Mouse (Mus musculus) heart, embryonic 10.5 days (tissue): ENCODE data around the gene Mcrip1. TPM values are rescaled to one million over a fixed set of nuclear protein-coding genes. Genes with fewer than 3 reads are reported as not detected.
"Not testable (repeated sequence)": the region's sequence is repeated elsewhere in the genome, so short reads cannot be mapped to it uniquely, and the experiment has no call there.

ENCODE experiments used
- DNase-seq: peaks from one replicate; pipeline ENCODE4 v3.0.0-alpha.2; 2017; ENCODE audit warnings: low spot score
- H3K27ac ChIP-seq: fragments of 300-500 bp; sonication (generic); 2 replicates; pipeline ENCODE4 v1.5.1; 2016; ENCODE audit warnings: mild to moderate bottlenecking
- H3K27me3 ChIP-seq: fragments of 300-500 bp; sonication (generic); 2 replicates; pipeline ENCODE4 v1.6.1; 2016; ENCODE audit warnings: mild to moderate bottlenecking; ENCODE audit not compliant: poor library complexity, insufficient read depth, severe bottlenecking
- H3K36me3 ChIP-seq: fragments of 300-500 bp; sonication (generic); 2 replicates; pipeline ENCODE4 v1.6.1; 2016; ENCODE audit warnings: mild to moderate bottlenecking, moderate library complexity
- H3K4me1 ChIP-seq: fragments of 300-500 bp; sonication (generic); 2 replicates; pipeline ENCODE4 v1.6.1; 2016; ENCODE audit warnings: mild to moderate bottlenecking
- H3K4me3 ChIP-seq: fragments of 300-500 bp; sonication (generic); 2 replicates; pipeline ENCODE4 v1.5.1; 2016; ENCODE audit warnings: mild to moderate bottlenecking, moderate library complexity
- H3K9me3 ChIP-seq: fragments of 300-500 bp; sonication (generic); 2 replicates; pipeline ENCODE4 v1.6.1; 2016; ENCODE audit warnings: mild to moderate bottlenecking, moderate library complexity
- WGBS: fragments of 180-500 bp; shearing (Covaris S2); methylation state at CpG from one replicate; pipeline ENCODE4 v1.1.7; 2016; 5-methylcytosine and 5-hydroxymethylcytosine counted together
- polyA plus RNA-seq: library from polyadenylated mRNA; unstranded; fragments of >200 nt; fragmentation: Nextera tagmentation; extraction: Ambion mirVana; gene quantifications from 2 replicates; pipeline ENCODE4 v1.2.1, GENCODE M21; 2016

Mcrip1 gene
- polyA plus RNA-seq, 1 experiment from 2014 or later: 186 TPM

DNA sequence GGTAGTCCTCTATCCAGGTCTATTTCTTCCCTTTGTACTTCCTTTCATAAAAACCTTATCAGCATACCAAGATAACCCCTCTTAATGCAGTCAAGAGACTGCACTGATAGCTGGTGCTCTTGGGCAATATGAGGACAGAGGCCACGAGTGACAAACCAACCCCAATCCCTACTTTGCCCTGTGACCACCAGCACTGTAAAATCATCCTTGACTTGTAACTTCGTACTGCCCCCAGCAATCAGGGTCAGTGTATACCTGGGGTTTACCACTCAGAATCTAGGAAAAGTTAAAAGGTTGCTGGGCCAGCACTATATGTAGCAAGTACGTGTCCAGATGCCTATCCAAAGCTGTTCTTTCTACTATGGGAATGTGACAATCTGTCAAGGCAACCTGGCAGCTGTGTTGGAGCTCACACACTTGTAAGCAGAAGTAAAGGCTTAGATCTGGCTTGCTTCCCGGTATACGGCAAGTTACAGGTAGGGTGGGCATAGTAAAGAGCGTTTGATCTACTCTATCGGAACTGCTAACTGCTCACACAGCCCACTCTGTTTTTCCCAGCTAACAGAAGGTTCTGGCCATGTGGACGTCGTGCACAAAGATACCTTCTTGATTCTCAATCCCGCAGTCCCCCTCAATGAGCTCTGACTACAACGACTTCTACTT, 22.4 kb upstream of the Mcrip1 start:
- H3K27me3 ChIP-seq: no peaks in the 10 kb centered on the region
- H3K4me3 ChIP-seq: peak overlapping the region; percentile 99
- no peaks in the 10 kb centered on the region for H3K9me3 ChIP-seq
- DNase-seq: no peak
- H3K36me3 ChIP-seq: peaks cover 50% of the 10 kb centered on the region
- WGBS: 8% methylated on average over 11 of the region's 11 CpGs
- H3K27ac ChIP-seq: peak overlapping the region; percentile 97
- H3K4me1 ChIP-seq: peaks cover 24% of the 10 kb centered on the region

DNA sequence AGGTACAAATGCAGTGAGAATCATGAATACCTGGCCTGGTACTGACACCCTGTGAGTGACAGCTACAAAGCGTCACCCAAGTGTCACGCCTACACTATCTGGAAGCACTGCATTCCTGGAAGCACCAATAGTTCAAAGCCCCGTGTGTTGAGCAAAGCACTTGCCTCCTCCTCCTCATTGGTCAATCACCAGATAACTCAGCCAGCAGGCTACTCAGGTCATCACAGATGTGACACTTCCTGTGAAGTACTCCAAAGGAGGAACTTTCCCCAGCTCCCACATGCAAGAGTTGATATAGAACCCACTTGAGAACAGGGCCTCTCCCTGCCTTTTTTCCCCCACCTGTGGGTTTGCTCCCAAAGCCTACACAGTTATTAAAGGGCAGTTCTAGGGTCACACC, 21.6 kb upstream of the Mcrip1 start:
- H3K27me3 ChIP-seq: no peaks in the 10 kb centered on the region
- no peaks in the 10 kb centered on the region for H3K9me3 ChIP-seq
- no peak for DNase-seq
- peaks cover 51% of the 10 kb centered on the region for H3K36me3 ChIP-seq
- peak overlapping the region; percentile 99 for H3K4me3 ChIP-seq
- WGBS: 34% methylated on average over 3 of the region's 3 CpGs
- peak overlapping the region; percentile 97; the same call in 1 of the 2 replicates for H3K27ac ChIP-seq
- peaks cover 24% of the 10 kb centered on the region for H3K4me1 ChIP-seq

DNA sequence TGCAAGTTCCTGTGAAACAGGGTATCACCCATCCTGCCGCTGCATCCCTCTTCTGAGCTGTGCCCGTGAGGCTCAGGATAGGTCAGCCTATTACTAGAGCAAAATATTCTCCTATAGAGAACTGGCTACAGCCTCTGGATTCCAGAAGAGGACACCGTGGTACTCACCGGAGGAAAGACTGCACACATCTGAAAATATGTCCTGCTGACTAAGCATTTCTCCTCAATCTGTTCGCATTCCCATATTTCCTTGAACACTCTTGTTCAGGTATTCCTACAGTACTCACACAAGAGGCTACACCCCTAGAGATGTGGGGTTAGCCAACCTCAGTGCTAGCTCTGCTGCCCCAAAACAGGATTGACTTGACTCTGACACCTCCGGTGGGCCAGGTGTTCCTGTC, 18.8 kb upstream of the Mcrip1 start:
- H3K9me3 ChIP-seq: no peaks in the 10 kb centered on the region
- no peaks in the 10 kb centered on the region for H3K27me3 ChIP-seq
- H3K36me3 ChIP-seq: peaks cover 79% of the 10 kb centered on the region
- no peak for DNase-seq
- WGBS: 95% methylated on average over 6 of the region's 6 CpGs
- H3K4me3 ChIP-seq: no peak overlapping the region
- no peak overlapping the region for H3K27ac ChIP-seq
- H3K4me1 ChIP-seq: peaks cover 14% of the 10 kb centered on the region

DNA sequence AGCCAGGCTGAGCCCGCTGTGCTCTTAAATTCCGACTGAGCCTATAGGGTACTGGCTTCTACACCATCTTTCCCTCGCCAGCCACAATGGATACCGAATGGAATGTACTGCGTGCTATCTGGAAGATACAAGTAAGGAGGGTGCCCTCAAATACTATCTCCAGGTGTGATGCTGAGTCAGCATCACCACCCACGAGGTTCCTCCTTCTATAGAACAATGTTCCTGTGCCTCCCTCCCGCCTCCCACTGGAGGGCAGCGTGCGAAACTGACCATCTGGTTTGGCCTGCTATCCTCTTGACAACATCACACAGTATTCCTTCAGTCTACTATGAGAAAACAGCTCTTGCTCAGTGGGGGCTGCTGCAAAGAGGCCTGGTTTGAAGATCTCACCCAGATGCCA, 15.6 kb upstream of the Mcrip1 start:
- no peaks in the 10 kb centered on the region for H3K27me3 ChIP-seq
- peaks cover 97% of the 10 kb centered on the region for H3K36me3 ChIP-seq
- no peak overlapping the region for H3K4me3 ChIP-seq
- 84% methylated on average over 9 of the region's 9 CpGs for WGBS
- H3K9me3 ChIP-seq: no peaks in the 10 kb centered on the region
- no peak overlapping the region for H3K27ac ChIP-seq
- H3K4me1 ChIP-seq: no peaks in the 10 kb centered on the region
- DNase-seq: no peak

- Histone ChIP-seq H3K27me3 (no peaks in the 10 kb centered on the region), H3K27ac (no peak overlapping the region), H3K9me3 (no peaks in the 10 kb centered on the region), H3K4me1 (no peaks in the 10 kb centered on the region), H3K36me3 (peaks cover 93% of the 10 kb centered on the region), H3K4me3 (no peak overlapping the region)
- WGBS: 93% methylated on average over 13 of the region's 13 CpGs
- no peak for DNase-seq
These were observed 13.4 kb upstream of the Mcrip1 start for GRCm38 (mm10) chr11:120562949-120563348.

GRCm38 (mm10) chr11:120560952-120561728, 11.6 kb upstream of the Mcrip1 start:
- H3K4me1 ChIP-seq: no peaks in the 10 kb centered on the region
- H3K4me3 ChIP-seq: no peak overlapping the region
- DNase-seq: peak; percentile 70
- H3K9me3 ChIP-seq: no peaks in the 10 kb centered on the region
- WGBS: 94% methylated on average over 13 of the region's 13 CpGs
- no peaks in the 10 kb centered on the region for H3K27me3 ChIP-seq
- H3K36me3 ChIP-seq: peaks cover 75% of the 10 kb centered on the region
- H3K27ac ChIP-seq: no peak overlapping the region

DNA sequence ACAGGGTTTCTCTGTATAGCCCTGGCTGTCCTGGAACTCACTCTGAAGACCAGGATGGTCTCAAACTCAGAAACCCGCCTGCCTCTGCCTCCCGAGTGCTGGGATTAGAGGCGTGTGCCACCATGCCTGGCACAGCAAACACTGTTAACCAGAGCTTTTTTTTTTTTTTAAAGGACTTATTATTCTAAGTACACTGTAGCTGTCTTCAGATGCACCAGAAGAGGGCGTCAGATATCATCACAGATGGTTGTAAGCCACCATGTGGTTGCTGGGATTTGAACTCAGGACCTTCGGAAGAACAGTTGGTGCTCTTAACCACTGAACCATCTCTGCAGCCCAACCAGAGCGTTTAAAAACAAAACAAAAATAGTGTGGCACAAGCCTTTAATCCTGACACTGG, 9.3 kb upstream of the Mcrip1 start:
- H3K27ac ChIP-seq, H3K27me3 ChIP-seq, DNase-seq, H3K4me3 ChIP-seq, H3K9me3 ChIP-seq: not testable (repeated sequence)
- peaks cover 52% of the 10 kb centered on the region for H3K36me3 ChIP-seq
- H3K4me1 ChIP-seq: peaks cover 12% of the 10 kb centered on the region
- 88% methylated on average over 6 of the region's 6 CpGs for WGBS

DNA sequence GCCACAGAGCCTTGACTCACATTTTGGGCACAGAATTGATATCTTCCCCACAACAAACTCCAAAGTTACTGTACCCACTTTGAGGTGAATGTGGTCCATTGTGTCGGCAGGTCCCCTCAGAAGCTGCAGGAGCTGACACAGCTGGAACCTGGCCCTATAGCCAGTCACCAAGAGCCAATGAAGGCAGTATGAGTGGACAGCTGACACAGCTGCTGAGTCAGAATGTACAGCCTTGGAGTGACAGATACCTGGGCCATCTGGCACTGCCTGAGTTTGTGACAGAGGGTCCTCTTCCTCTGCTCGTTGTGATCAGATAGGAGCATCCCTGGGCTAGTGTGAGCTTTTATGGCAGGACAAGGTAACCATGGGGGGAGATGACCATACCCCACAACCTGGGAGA, 5.7 kb upstream of the Mcrip1 start:
- peak overlapping the region; percentile 49; the same call in 1 of the 2 replicates for H3K27ac ChIP-seq
- peaks cover 17% of the 10 kb centered on the region for H3K36me3 ChIP-seq
- H3K9me3 ChIP-seq: no peaks in the 10 kb centered on the region
- peaks cover 3% of the 10 kb centered on the region; the same call in 1 of the 2 replicates for H3K27me3 ChIP-seq
- 0 out of 2 replicates have a peak overlapping the region, but pooled peaks have one; percentile 9 for H3K4me3 ChIP-seq
- H3K4me1 ChIP-seq: peaks cover 19% of the 10 kb centered on the region
- no peak for DNase-seq
- WGBS: 69% methylated on average over 2 of the region's 2 CpGs

GRCm38 (mm10) chr11:120554834-120555233, 5.3 kb upstream of the Mcrip1 start:
- 33% methylated on average over 7 of the region's 7 CpGs for whole genome bisulfite sequencing
- H3K27ac ChIP-seq: peak overlapping the region; percentile 49
- H3K27me3 ChIP-seq: peaks cover 3% of the 10 kb centered on the region; the same call in 1 of the 2 replicates
- H3K4me3 ChIP-seq: 0 out of 2 replicates have a peak overlapping the region, but pooled peaks have one; percentile 9
- no peaks in the 10 kb centered on the region for H3K9me3 ChIP-seq
- no peak for DNase-seq
- peaks cover 24% of the 10 kb centered on the region for H3K4me1 ChIP-seq
- H3K36me3 ChIP-seq: peaks cover 12% of the 10 kb centered on the region

GRCm38 (mm10) chr11:120552736-120553135, 3.2 kb upstream of the Mcrip1 start:
- Histone ChIP-seq H3K27me3 (peaks cover 3% of the 10 kb centered on the region; the same call in 1 of the 2 replicates), H3K9me3 (no peaks in the 10 kb centered on the region), H3K36me3 (no peaks in the 10 kb centered on the region), H3K27ac (no peak overlapping the region), H3K4me3 (no peak overlapping the region), H3K4me1 (peaks cover 38% of the 10 kb centered on the region)
- DNase-seq: no peak
- 70% methylated on average over 5 of the region's 5 CpGs for WGBS

- Histone ChIP-seq H3K4me1 (peaks cover 45% of the 10 kb centered on the region), H3K4me3 (peak within 1 kb of the TSS; percentile 91), H3K9me3 (no peaks in the 10 kb centered on the region), H3K36me3 (peaks cover 2% of the 10 kb centered on the region; the same call in 1 of the 2 replicates), H3K27me3 (peaks cover 3% of the 10 kb centered on the region; the same call in 1 of the 2 replicates), H3K27ac (peak within 1 kb of the TSS; percentile 98)
- 86% methylated on average over 28 of the region's 28 CpGs for WGBS
- no peak for DNase-seq
These were observed 1.4 kb upstream of the Mcrip1 start, which contains the start of gene Ppp1r27 for GRCm38 (mm10) chr11:120550810-120551440. Gene Ppp1r27 (minus strand): TSS chr11:120551132.

- DNase-seq: no peak
These were observed 671 bp upstream of the Mcrip1 start for GRCm38 (mm10) chr11:120549986-120550809.

More at GRCm38 (mm10) chr11:120549986-120550809, 671 bp upstream of the Mcrip1 start:
- Histone ChIP-seq H3K36me3 (peaks cover 9% of the 10 kb centered on the region), H3K27me3 (no peaks in the 10 kb centered on the region), H3K27ac (peak overlapping the region; percentile 98), H3K4me3 (peak overlapping the region; percentile 91), H3K9me3 (no peaks in the 10 kb centered on the region), H3K4me1 (peaks cover 46% of the 10 kb centered on the region)
- WGBS: 73% methylated on average over 11 of the region's 11 CpGs
